Mouse (Mus musculus): ENCODE data around the gene Myef2. TPM values are rescaled to one million over a fixed set of nuclear protein-coding genes. Genes with fewer than 3 reads are reported as not detected.

Gene Myef2
- polyA plus RNA-seq (2015; fragmentation: Nextera tagmentation; extraction: Ambion mirVana): 23.9 and 30.0 TPM in 2 replicates

GRCm38 (mm10) chr2:125123477-125123852 is at the start of gene Myef2:
Myef2 (minus strand) TSS chr2:125123661.

GRCm38 (mm10) chr2:125152388-125152787 is 28.9 kb upstream of the Myef2 start, which contains the start of gene Slc12a1:
Slc12a1 (plus strand) TSS chr2:125152505.

DNA sequence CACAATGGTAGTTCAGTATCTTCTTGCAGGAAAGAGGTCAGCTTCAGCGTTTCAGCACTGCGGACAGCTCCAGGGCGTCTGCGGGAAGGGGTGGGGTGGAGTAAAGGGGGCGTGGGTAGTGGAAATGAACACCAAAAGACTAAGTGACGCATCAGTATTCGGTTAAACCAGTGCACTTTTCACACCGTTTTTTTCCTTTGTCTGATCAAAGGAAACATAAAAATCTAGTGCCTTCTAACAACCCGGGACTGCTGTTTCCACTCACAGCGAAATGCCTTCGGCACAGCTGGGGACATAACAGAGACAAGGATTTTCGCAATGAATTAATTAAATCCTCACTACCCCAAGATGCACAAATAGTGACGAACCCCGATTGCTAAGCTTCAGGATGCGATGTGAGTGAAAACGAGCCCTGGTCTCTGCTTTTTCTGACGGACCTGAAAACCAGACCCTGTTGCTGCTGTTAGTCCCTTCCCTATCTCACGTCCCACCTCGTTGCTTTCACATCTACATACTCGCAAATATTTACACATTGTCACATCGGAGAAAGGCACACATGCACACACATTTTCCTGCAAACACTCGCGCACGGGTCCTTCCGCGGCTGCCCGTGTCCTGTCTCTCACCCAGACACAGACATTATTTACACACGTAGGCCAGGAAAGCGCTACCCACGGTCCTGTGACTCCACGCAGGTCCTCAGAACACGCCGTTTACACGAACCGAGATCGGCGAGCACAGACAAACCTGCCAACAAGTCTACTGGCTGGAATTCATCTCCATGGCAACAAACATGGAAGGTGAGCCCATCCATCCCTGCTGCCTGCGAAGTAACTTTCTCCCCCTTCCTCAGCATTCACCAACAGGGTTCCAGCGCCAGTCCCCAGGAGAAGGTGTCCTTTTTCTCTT is 12.7 kb upstream of the Myef2 start, which contains the start of gene Ctxn2:
Gene Ctxn2 (plus strand): TSS at position 790 of the 909 bp plus-strand sequence.

DNA sequence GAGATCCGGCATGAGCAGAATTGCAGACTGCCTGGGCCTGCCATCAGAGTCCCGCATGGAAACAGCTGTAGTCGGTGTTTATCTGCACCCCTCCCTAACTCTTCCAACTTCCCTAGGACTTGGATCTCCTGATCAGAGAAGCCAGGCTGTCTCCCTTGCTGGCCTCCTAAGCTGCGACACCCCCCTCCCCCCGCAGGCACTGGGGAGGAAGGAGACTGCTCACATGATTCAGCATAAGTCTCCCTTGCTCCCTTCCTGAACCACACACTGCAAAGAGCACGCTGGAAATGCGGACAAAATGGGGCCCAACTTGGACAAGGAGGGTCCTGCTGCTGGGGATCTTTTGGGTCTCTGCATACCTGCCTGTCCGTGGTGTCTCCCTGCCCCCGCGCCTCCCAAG is 55.6 kb downstream of the Myef2 start, which contains the start of gene Slc24a5:
Gene Slc24a5 (plus strand): TSS at position 231 of the 400 bp plus-strand sequence.

Other genes with a start within 250 kb of the Myef2 start
- gene Slc24a5, start 55.5 kb downstream of the Myef2 start, polyA plus RNA-seq (2015; fragmentation: Nextera tagmentation; extraction: Ambion mirVana): 0.18 and 0.25 TPM in 2 replicates
- gene Ctxn2, start 13.0 kb upstream of the Myef2 start, polyA plus RNA-seq (2015; fragmentation: Nextera tagmentation; extraction: Ambion mirVana): not detected in 2 replicates
- gene Slc12a1, start 28.8 kb upstream of the Myef2 start, polyA plus RNA-seq (2015; fragmentation: Nextera tagmentation; extraction: Ambion mirVana): not detected in 2 replicates
- gene Dut, start 123.5 kb upstream of the Myef2 start, polyA plus RNA-seq (2015; fragmentation: Nextera tagmentation; extraction: Ambion mirVana): 43.8 and 54.3 TPM in 2 replicates

Data from urinary bladder, postnatal 0 days (tissue).